Mouse (Mus musculus) B cell, adult (primary cell): Measurements from ENCODE around the gene Anxa9. TPM values are rescaled to one million over a fixed set of nuclear protein-coding genes. Genes with fewer than 3 reads are reported as not detected.

Experiments
- total RNA-seq: library from RNA; stranded (reverse); gene quantifications from 4 replicates; pipeline ENCODE4 v1.2.4, GENCODE M21; 2023; ENCODE audit not compliant: inconsistent age

Anxa9 gene
- total RNA-seq, result 1.2 to 2.2 TPM (median 2.0 TPM) in 4 replicates

DNA sequence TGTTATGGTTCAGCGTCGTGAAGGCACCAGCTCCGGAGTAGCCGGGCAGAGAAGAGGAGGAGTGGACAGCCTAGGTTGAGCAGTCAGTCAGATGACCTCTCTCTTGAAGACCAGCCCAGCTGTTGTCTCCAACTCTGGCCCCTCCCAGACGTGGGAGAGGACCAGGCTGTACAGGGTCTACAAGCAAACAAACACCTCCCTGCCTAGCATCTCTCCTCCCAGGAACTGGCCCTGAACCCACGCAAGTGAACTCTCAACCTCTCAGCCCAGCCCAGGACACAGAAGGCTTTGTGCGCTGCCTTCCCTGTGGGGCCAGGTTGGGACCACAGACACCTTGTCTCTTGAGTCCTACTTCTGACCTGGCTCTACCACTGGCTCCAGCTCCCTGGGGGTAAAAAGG lies at the start of gene Anxa9:
Gene Anxa9, minus strand, starts transcription at position 77 of the 400 bp plus-strand sequence.

DNA sequence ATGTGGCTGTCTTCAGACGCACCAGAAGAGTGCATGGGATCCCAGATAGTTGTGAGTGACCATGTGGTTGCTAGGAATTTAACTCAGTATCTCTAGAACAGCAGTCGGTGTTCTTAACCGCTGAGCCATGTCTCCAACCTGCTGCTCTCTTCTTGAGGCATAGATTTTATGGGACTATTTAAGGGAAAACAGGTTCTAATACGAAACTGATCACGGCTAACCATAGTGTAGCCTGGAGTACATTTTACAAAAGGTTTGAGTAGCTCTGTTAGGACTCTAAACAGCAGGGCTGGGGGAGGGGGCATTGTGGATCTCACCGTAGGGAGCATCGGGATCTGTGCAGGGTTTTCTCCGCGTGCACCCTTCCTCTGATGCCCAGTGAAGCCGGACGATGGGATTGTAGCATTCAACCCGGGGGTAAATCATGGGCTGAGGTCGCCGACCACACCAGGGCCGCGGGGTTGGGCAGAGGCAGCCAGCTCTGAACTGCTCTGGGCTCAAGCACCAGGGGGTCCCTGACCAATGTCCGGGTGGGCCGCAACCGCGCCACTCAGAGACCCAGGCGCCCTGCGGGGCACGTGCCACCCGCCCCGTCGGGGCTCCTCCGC lies 7.6 kb upstream of the Anxa9 start, which contains the start of gene Cers2:
Gene Cers2, plus strand, starts transcription at position 306 of the 608 bp plus-strand sequence.

DNA sequence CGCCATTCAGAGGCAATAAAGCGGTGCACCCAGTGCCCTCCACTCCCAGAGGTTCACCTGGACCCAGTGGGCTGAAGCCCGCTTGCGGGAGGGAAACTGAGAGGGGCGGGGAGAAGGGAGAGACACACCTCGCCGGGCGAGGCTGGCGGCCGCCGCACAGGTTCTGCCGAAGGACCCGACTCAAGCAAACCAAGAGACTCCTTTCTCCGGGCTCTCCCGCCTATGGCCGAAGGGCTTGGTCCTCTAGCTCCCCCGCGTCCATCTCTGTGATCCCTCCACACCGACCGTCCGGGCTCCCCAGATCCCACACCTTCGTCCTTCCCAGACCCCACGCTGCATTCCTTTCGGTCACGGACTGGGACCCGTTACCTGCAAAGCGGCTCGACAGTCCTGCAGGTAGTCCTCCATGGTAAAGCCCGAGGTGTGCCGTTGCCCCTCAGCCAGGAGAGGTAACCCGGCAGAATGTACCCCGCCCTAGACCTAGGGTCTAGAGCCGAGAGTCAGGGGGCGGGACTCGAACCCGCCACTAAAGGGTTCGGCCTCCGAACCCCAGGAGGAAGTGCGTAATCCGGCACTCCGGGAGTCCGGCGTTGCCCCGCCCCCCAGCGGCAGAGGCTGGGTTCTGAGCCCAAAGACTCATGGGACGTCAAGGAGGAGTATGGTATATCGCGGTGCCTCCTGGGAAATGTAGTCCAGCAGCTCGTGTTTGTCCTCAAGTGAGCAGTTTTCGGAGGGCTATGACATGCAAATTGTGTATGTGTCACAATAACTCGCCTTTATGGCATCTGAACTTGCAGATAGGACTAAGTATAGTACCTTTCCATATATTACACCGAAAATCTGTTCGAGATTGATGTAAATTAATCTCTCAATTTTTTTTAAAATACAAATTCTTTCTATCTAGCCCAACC lies 25.5 kb downstream of the Anxa9 start, which contains the start of the genes Mindy1 and Prune1:
Gene Mindy1, plus strand, starts transcription at position 130 of the 911 bp plus-strand sequence.
Gene Prune1, minus strand, starts transcription at position 861 of the 911 bp plus-strand sequence.

DNA sequence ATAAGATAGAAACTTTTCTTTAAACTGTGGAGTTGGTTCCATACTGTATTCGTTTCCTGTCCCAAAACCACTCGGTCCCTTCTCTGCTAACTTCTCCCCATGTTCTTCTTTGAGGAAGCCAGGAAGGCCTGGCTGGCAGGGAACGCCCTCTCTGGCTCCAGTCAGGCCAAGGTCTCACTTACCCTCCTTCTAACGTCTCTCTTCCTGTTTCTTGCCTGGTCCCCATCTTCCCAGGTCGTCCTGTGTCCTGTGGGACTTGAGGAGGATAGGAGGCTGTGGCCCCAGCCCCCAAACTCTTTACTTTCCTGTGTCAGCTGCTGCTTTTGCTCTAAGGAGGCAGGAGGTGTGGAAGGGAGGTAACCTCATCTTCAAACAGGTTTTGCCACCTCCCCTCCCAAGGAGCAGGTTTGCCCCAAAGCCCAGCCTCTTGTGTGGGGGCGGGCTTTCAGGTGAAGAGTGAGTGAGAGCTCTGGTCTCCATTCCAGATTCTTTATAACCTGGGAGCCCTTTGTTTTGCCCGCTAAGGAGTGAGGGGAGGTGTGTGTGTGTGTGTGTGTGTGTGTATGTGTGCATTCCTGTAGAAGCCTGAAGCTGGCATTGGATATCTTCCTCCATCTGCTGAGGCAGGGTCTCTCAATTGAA lies 56.1 kb downstream of the Anxa9 start, which contains the start of gene Bnipl:
Gene Bnipl, minus strand, starts transcription at position 411 of the 642 bp plus-strand sequence.

Other genes with a start within 250 kb of the Anxa9 start
- 33.7 to 38.4 TPM (median 36.5 TPM) in 4 replicates for gene Pip5k1a, start 200.2 kb downstream of the Anxa9 start, total RNA-seq
- gene Vps72, start 196.2 kb downstream of the Anxa9 start, total RNA-seq, result 53.3 to 68.2 TPM (median 62.1 TPM) in 4 replicates
- 1.5 to 4.0 TPM (median 2.2 TPM) in 4 replicates for gene Tmod4, start 182.7 kb downstream of the Anxa9 start, total RNA-seq
- 57.3 to 78.5 TPM (median 59.9 TPM) in 4 replicates for gene Scnm1, start 173.2 kb downstream of the Anxa9 start, total RNA-seq
- gene Lysmd1, start 173.1 kb downstream of the Anxa9 start, total RNA-seq, result 5.3 to 7.8 TPM (median 6.3 TPM) in 4 replicates
- gene Tnfaip8l2, start 164.8 kb downstream of the Anxa9 start, total RNA-seq, result 24.3 to 35.2 TPM (median 28.0 TPM) in 4 replicates
- gene Sema6c, start 146.7 kb downstream of the Anxa9 start, total RNA-seq, result 0.18 to 1.1 TPM (median 0.54 TPM) in 3 of 4 replicates, not detected in the other
- 66.4 to 77.9 TPM (median 74.8 TPM) in 4 replicates for gene Gabpb2, start 89.3 kb downstream of the Anxa9 start, total RNA-seq
- 193 to 216 TPM (median 202 TPM) in 4 replicates for gene Cdc42se1, start 78.4 kb downstream of the Anxa9 start, total RNA-seq
- gene Mllt11, start 75.0 kb downstream of the Anxa9 start, total RNA-seq, result 4.9 to 8.2 TPM (median 7.6 TPM) in 4 replicates
- not detected in 4 replicates for gene Gm128, start 65.6 kb downstream of the Anxa9 start, total RNA-seq
- gene Bnipl, start 56.0 kb downstream of the Anxa9 start, total RNA-seq, result not detected in 4 replicates
- 32.4 to 40.2 TPM (median 36.0 TPM) in 4 replicates for gene Mindy1, start 25.8 kb downstream of the Anxa9 start, total RNA-seq
- 9.9 to 11.6 TPM (median 11.1 TPM) in 4 replicates for gene Prune1, start 25.1 kb downstream of the Anxa9 start, total RNA-seq
- 121 to 134 TPM (median 130 TPM) in 4 replicates for gene Cers2, start 7.6 kb upstream of the Anxa9 start, total RNA-seq
- 31.4 to 38.1 TPM (median 33.0 TPM) in 4 replicates for gene Setdb1, start 50.0 kb upstream of the Anxa9 start, total RNA-seq
- not detected in 4 replicates for gene 4930558C23Rik, start 95.7 kb upstream of the Anxa9 start, total RNA-seq
- 79.2 to 85.4 TPM (median 82.6 TPM) in 4 replicates for gene Arnt, start 127.2 kb upstream of the Anxa9 start, total RNA-seq
- 1.4 to 2.4 TPM (median 2.0 TPM) in 4 replicates for gene Ctsk, start 192.1 kb upstream of the Anxa9 start, total RNA-seq
- 450 to 511 TPM (median 488 TPM) in 4 replicates for gene Ctss, start 219.6 kb upstream of the Anxa9 start, total RNA-seq